Mouse (Mus musculus): ENCODE results near the gene Fes.

Fes gene

DNA sequence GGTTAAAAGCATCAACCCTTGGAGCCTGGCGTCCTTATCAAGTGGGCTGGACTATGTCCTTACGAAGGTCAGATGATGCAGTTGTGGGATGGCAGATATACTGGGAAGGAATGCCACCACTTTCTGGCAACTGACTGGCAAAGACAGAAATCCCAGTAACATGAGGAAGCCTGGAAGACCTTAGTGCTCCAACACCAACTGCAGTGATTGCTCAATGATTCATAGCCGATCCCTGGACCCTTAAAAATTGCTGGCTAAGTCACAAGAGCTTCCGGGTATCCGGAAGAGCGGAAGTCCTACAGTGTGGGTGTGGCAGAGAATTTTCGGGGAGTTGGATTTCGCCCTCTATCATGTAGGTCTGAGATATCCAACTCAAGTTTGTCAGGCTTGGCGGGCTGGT lies 41.6 kb downstream of the Fes start:
- no peak for DNase-seq (ENCODE audit: low spot score)

DNA sequence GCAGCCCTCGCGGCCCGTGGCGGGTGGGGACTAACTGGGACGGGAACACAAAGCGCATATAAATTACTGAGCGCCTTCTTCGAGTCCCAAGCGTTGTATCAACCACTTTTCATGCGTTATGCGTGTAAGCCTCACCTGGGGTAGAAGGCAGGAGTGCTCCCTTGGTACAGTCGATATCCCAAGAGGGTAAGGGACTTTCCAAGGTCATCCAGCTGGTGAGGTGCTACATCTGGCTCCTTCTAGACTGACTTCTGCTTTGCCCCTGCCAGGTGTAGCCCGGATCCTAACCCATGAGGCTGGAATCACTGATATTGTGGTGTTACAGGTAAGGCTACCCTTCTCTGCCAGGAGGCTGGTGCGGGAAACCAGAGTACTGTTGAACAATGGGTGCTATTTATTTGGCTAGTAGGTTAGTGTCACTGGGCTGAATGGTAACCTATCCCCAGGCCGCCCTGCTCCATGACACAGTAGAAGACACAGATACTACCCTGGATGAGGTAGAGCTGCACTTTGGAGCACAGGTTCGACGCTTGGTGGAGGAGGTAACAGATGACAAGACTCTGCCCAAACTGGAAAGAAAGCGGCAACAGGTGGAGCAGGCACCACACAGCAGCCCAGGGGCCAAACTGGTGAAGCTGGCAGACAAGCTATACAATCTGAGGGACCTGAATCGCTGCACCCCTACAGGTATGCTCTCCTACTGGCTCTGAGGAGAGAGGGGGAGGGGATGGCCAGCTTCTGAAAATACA lies 44.3 kb downstream of the Fes start:
- DNase-seq (ENCODE audit: low spot score), result no peak

DNA sequence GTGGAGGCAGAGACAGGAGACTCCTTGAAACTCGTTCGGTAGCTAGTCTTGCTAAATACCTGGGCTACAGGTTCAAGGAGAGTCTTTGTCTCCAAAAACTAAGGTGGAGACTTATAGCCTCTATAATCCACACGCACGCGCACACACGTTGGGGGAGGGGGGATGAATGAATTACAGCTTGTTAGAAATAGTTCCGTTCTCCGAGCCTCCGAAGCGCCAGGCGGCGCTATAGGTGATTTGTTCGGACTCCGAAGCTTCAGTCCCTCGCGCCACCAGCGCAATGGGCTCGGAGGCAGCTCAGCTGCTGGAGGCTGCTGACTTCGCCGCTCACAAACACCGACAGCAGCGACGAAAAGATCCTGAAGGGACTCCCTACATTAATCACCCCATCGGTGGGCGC lies 44.9 kb downstream of the Fes start, which contains the start of gene Hddc3:
TSS of gene Hddc3 (plus strand) at position 247 of the 400 bp plus-strand sequence.
- DNase-seq (ENCODE audit: low spot score), result peak; percentile 92

DNA sequence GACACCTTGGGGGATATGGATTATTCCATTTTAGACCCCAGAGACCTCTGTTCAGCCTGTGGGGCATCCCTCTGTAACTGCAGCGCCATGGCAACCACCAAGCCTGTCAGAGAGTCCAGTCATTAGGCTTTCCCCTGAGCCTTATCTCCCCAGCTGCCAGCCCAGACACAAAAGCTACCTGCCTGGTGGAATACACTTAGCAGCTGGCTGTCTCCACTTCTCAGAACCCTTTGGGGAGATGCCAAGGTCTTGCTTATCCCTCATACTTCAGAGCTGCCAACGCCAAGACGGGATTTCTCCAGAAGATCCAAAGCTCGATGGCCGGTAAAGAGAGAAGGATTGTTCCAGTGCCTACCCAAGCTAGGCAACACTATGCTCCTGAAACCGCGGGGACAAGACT lies 46.0 kb downstream of the Fes start:
- DNase-seq (ENCODE audit: low spot score), result no peak

DNA sequence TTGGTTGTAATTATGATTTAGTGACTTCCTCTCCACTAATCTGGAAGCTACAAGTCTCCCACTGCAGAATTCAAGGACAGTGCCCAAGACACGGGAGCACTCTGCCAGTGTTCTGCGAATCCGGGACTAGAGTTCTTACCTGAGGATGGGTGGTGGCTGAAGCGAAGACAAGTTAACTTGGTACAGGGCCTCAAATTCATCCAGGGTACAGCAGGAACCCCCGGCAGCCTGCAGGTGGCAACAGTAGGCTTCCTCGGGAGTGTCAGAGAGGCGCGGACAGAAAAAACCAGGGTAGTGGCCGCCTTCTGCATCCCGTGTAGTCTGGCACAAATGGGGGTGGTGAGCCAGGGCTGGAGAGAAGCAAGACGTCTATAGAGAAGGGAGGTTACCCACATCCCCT lies 47.0 kb downstream of the Fes start, which contains the start of gene Unc45a:
TSS of gene Unc45a (minus strand) at position 213 of the 400 bp plus-strand sequence.
- DNase-seq (ENCODE audit: low spot score), result peak; percentile 72

DNA sequence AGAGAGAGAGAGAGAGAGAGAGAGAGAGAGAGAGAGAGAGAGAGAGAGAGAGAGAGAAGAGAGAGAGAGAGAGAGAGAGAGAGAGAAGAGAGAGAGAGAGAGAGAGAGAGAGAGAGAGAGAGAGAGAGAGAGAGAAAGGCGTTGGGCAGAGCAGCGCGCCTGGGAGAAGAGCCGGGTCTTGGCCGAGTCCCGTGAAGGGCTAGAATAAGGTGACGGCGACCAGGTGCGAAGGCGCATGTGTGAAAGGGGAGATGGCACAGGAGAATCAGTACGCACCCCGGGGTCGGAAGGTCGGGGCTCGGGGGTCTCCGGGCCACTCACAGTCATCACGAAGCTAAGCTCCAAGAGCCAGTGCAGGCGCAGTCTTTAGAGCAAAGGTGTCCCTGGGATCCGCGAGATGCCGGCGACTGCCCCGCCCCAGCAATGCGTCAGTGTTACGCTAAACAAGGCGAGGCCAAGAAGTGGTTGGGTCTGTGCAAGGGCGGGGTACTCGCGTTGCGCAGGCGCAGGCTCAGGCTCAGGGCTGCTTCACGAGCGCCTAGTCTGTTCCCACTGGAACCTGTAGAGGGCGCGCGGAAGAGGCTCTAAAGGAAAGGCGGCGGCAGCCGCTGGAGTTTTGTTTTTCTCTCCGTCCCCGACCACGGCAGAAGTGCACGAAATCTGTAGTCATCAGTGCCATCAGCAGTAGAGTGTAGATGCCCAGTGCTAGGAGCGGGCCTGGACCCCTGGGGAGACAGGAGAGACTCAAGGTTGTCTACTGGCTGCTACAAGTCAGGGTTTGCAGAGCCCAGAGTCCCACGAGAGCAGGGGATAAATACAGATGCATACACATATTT lies 47.7 kb downstream of the Fes start:
- peak; percentile 98 for DNase-seq (ENCODE audit: low spot score)

DNA sequence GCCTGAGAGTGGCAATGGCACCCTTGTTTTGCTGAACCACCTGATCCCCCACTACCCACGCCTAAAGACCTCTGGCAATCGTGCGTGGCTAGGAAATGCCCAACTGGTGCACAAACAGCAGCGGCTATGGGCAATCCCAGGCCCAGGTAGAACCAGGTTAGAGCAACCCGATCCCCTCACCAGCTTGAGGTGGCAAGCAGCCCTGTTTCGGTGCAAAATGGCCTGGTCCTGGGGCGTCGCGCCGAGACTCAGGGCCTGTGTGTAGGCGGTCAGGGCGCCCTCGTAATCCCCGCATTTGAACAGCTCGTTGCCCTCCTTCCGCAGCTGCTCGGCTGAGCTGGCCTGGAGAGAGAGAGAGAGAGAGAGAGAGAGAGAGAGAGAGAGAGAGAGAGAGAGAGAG lies 48.4 kb downstream of the Fes start:
- DNase-seq (ENCODE audit: low spot score), result no peak

DNA sequence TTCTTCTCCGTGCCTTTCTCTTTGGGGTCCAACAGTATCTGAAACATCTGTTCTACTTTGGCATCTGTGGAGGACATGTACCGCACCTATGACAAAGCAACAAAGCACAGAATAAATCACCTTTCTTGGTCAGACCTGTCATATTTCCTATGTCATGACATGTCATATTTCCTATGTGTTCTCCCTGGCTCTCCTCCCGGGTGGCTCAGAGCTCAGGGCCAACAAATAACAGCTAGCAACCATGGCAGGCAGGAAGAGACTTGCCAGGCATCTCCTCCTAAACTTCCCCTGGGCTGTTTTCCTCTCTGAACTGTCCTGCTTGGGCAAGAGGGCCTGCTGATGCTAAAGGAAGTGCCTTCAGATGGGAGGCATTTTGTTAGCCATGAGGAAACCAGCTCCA lies 50.8 kb downstream of the Fes start:
- DNase-seq (ENCODE audit: low spot score), result no peak

DNA sequence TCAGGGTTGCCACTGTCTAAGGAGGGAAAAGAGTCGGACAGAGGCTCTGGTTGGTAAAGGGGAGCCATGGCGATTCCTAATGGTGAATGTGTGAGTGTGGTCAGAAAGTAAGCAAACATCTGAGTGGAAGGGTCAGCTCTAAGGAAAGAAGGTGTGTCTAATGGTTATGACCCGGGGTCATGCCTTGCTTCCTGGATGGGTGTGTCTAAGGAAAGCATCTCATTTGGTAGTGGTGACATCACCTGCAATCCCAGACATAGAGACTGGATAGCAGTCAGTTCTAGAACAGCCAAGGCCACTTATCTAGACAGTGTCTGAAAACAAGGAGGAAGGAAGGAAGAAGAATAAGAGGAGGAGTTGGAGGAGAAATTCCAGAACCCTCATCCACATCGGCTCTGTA lies 52.9 kb downstream of the Fes start:
- no peak for DNase-seq (ENCODE audit: low spot score)

DNA sequence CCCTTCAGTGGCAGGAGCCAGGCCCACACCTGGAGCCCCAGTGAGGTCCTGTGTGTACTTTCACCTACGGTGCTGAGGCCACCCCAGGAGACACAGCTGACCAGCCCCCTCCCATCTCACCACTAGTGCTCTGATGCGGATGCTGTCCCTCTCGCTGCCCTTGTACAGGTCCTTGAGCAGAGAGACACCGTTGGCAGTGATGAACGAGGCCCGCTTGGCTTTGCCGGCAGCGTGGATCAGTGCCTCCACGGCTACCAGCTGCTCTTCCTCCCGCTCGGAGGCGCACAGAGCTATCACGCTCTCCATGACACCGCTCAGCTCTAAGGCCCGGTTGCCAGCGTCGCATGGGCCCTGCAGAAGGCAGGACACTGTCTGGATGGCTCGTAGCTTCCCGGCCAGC lies 56.3 kb downstream of the Fes start:
- DNase-seq (ENCODE audit: low spot score), result no peak

DNA sequence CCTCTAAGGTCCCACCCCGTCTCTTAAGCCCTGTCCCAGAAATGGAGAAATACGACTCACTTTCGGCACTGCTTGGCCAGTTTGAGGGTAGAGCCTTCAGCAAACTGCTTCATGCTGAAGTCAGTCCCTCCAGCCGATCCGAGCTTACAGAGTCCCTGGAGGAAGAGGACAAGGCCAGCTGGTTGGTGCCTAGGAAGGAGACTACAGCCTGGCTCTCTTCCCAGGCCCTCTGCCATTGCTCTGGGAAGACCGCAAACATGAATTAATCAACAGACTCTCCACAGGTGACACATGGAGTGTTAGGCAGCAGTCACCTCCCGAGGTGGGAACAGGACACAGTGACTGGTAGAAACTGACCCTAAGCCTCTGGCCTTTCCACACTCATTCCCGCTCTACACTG lies 57.5 kb downstream of the Fes start:
- no peak for DNase-seq (ENCODE audit: low spot score)
